Mouse (Mus musculus) kidney, postnatal 36 days (tissue): Measurements from ENCODE around the gene Sorcs1.

Experiments
- DNase-seq, 2 experiments: peaks; one replicate each; pipeline ENCODE4 v3.0.0; 2021 to 2022; ENCODE audit warnings: mixed read lengths in 2 of 2

Gene Sorcs1

DNA sequence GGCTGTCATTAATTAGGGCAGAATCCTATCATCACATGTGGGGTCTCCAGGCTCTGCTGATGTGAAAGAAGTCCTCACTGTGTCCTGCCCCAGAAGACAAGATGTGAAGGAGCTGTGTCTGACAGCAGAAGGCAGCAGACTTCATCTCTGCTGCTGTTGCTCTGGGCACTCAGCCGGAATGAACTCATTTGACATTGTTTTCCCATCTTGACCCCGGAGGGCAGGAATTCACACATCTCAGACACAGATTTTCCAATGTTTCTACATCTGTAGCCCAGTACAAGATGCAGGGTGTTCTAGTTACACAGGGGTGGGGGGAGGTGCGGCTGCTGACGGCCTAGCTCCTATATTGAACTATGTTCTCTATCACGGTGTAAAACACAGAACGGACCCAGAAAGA lies 474.1 kb downstream of the Sorcs1 start:
- peak in 1 of 2 experiments; percentile 2 for DNase-seq

DNA sequence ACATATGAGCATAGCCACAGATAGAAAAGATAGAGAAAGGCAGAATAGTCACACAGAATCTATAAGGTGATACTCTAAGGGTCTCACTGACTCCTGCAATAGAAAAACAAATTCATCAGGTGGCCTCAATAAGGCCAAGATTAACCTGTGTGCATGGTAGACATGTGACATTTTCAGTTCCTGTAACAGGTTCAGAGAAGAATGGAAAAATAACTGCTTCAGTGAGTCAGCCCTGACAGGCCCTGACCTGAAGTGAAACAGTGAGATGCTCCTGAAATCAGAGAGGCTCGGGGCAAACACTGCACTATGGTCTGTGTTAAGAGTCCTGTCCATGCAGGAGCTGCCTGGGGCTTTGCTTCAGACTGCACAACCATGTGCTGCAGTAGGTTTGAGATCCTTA lies 481.9 kb downstream of the Sorcs1 start:
- no peak for DNase-seq

DNA sequence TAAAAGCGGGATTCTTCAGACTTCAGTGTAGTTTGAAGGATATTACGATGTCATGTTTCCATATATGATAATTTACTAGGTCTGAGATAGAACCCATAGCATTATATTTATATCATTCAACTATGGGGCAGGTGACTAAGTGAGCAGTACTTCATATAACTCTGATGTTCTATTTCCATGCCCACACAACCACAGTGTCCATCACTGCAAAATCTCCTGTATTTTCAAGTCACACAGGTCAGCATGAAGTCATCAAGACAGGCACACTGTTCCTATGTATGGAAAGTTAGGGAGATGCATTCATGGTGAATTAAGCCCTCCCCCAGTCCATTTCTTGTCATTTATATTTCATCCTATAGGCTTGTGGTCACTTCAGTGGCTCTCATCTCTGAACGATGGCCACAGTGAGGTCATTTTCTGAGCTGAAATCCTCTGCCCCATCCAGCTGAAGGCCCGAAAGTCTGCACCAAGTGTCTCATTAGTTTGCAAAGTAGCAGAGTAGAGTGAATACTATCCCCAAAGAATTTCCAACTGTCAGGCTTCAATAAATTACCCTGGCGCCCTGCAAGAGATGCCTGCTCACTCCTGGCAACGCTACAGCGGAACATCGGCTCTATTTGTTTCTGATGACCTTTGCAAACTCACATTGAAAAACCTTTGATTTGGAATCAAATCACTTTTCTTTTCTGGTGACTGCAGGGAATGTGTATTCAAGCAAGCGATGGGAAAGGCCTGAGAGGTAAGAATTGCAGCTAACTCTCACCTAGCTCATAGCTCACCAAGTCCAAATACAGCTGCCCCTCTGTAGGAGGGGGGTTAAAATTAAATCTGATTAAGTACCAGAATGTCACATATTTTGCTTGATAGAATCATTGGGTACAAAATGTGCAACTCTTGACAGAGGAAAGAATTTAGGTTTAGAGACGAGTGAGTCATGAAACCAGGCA lies 492.4 kb downstream of the Sorcs1 start:
- DNase-seq, result no peak

DNA sequence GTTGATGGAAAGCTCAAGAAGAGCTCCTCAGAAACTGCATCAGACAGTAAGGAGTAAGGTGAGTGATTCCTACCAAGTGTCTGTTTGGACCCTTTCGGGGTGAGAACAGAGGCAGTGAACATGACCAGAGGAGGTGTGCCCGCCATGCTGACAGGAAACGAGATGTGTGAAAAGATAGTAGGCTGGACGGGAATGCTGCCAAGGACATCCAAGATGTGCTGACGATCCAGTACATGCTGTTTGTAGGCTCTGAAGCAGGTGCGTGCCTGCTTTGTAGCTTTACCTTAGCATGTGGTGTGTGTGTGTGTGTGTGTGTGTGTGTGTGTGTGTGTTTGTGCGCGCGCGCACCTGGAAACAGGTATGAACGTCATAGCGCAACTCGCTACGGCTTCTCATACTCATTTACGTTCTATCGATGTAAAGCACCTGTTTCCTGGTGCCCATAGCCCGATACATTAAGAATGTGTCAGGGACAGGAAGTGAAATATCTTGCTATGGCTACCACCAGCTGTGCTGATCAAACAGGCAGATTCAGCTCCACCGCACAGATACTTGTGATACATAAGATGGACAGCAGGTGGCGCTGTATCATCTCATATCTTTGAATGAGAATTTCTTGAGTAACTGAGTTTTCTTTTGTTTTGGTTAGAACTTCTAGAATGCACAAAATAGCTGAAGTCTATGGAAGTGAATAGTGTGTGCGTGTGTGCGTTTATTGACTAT lies 493.4 kb downstream of the Sorcs1 start:
- DNase-seq, result peak; percentile 29 to 72

DNA sequence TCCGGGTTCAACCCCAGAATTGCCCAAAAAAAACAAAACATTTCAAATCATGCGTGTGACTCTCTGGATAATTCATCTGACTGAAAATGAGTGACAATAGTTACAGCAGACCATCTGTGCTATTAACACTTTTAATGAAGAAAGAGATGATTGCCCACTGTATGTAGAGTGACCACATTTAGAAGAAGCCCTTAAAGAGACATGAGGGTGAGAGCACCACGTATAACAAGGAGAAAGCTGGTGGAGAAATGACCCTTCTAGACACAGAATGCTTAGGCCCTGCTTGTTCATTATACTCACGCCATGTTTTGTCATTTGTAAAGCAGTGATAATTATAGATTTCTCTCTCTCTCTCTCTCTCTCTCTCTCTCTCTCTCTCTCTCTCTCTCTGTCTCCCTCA lies 499.6 kb downstream of the Sorcs1 start:
- DNase-seq, result no peak

DNA sequence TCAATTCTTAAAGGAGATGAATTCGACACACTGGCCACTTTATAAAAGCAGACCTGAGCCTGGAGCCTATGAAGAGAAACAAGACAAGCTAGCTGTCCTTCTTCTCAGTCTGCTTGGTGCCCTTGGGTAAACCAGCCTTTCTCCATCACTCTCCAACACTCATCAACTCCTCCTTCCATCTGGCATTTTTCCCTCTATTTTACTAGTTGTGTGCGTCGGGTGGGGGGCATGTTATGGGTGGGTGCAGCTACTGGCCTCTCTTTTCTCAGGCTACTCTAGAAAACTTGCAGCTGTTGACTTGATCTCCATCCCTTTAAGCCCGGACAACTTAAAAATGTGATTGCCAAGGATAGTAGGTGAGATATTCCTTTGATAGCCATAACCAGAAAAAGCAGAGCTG lies 500.3 kb downstream of the Sorcs1 start:
- DNase-seq, result no peak

DNA sequence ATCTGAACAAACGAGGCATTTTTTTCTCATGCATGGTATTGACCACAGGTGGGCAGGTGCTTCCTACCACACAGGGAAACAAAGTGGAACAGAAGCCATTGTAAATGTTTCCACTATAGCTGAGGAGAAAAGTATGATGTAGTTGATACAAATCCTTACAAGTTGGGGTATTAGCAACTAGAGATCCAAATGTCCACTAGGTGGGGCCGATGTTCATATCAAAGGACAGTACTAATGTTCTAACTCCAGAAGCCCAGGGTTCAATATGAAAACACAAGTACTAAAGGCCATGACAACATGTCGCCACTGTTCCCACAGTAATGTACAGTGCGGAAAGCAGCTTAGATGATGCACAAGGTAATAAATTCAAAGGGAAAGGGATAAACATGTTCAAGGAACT lies 506.6 kb downstream of the Sorcs1 start:
- peak in 1 of 2 experiments; percentile 59 for DNase-seq

DNA sequence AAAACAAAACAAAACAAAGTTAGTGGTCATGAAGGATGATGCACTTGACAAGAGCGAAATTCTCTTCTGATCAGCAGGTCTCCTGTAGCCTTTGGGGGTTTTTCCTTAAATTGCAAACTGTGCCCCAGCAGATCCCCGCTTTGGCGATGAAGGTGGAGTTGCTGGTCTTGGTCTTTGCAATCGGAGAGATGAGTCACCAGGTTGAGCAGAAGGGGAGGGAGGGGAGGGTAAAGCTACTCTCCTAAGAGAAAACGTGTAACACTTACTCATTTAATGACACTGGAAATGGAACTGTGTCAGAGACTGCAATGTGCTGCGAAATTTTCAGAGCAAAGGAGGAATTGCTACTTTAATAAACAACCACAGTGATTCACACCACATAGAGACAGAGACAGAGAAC lies 527.3 kb downstream of the Sorcs1 start:
- no peak for DNase-seq

DNA sequence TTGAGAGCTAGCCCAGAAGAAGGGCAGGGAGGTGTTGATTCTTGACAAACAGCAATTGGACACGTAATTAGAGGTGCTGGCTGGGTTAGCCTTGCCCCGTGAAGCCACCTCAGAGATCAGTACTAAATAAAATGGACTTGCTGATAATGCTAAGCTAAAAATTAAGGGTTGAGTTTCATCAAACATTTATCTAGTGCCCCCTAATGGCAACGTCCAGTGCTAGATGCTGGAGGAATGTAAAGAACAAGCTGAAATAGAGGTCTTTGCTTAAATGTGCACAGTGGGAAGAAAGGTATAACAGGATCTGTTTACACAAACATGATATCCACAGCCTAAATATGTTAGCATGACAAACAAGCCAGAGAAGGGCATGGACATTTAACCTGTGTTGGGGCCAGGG lies 532.5 kb downstream of the Sorcs1 start:
- no peak for DNase-seq

DNA sequence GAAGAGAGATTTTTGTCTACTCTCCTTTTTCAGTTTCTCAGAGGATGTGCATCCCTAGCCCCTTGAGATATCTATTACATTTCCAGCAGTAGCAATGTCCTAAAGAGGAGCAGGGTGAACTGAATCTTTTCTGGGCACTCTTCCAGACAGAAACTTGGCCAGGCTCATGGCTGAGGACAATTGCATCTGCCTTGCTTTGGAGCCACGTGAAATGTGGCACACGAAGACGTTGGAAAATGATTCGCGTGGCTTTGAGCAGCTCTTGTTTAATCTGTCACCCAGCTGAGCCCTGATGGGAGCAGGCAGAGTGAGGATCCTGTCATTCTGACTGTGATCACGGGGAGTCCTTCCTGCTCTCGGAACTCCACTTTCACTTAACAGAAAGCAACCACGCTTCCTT lies 536.6 kb downstream of the Sorcs1 start:
- DNase-seq, result peak in 1 of 2 experiments; percentile 3

DNA sequence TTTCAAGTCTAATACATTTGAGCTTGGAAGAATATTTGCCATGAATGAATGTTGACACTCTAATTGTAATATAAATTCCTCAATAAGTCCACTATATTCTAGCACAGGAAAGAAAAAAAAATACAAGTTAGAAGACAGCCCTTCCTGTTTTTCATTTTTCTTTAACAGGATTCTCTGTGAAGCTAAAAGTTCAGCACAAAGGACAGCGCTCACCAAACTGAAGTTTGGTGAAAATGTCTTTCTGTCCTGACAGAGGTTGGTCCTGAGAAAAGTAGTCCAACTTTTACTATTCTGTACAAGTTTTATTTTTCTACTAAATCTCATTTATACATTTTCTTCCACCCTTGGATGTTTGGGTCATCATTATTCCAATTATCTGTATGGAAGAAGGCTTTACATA lies 543.8 kb downstream of the Sorcs1 start:
- peak in 1 of 2 experiments; percentile 1 for DNase-seq

DNA sequence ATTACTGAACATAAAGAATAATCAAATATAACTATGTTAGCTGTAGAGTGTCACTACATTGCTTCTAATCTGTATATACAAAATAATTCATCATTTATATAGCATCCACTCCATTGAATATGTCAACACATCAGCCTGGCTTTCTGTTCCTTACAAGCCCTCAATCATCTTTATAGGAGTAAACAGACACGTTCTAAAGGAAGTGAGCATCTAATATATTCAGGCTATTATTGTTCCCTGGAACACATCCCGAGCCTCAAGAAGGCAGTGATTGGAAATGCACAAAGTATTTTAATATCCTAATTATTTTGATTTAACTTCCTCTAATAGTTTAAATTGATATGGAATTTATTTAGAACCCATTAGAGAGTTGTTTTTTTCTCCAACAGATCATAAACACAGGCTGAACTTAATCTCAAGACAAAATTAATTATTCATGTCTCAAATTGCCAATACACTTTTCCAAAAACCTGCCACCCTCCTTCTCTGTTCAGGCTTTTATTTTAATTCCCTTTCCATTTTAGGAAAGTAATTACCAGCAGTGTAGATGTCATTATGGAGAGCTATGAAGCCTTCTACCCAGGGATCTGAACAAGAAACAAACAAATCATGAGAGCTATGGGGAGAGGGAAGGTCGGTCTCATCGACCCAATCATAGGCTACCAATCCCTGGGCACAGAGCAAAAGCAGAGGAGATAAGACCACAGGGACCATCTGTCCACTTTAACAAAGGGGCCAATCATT lies 572.4 kb downstream of the Sorcs1 start:
- no peak for DNase-seq
